Mouse (Mus musculus): Measurements from ENCODE around the gene Tifab.

- TF ChIP-seq POLR2A (IDR thresholded peaks at IDR 0.05; ENCODE audit: insufficient read depth, low read length) (no peak), CTCF (IDR thresholded peaks at IDR 0.05; ENCODE audit: low read depth, low read length) (no peak)
Observed at GRCm38 (mm10) chr13:56183687-56184086, 5.0 kb upstream of the Tifab start.
